Mouse (Mus musculus) spleen, postnatal 0 days (tissue): ENCODE measurements around the gene Wsb2. TPM values are rescaled to one million over a fixed set of nuclear protein-coding genes. Genes with fewer than 3 reads are reported as not detected.

Source experiments
- polyA plus RNA-seq: library from polyadenylated mRNA; unstranded; fragments of >200 nt; fragmentation: Nextera tagmentation; extraction: Ambion mirVana; gene quantifications from 2 replicates; pipeline ENCODE4 v1.2.1, GENCODE M21; 2015

Gene Wsb2
- polyA plus RNA-seq = 24.9 and 29.2 TPM in 2 replicates

DNA sequence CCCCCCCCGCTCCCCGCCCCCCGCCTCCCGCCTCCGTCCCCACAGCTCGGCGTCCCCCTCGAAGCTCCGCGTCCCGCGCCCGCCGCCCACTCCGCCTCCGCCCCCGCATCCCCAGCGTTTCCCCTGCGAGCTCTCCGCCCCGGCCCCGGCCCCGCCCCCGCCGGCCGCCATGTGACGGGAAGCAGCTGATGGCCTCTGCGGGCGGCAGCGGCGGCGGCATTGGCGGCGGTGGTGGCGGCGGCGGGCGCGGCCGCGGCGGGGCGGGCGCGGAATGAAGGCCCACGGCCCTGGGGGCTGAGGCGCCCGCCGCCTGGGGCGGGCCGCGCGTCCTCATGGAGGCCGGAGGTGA, at the start of gene Wsb2:
Wsb2 (plus strand) TSS at position 176 of the 349 bp plus-strand sequence.

DNA sequence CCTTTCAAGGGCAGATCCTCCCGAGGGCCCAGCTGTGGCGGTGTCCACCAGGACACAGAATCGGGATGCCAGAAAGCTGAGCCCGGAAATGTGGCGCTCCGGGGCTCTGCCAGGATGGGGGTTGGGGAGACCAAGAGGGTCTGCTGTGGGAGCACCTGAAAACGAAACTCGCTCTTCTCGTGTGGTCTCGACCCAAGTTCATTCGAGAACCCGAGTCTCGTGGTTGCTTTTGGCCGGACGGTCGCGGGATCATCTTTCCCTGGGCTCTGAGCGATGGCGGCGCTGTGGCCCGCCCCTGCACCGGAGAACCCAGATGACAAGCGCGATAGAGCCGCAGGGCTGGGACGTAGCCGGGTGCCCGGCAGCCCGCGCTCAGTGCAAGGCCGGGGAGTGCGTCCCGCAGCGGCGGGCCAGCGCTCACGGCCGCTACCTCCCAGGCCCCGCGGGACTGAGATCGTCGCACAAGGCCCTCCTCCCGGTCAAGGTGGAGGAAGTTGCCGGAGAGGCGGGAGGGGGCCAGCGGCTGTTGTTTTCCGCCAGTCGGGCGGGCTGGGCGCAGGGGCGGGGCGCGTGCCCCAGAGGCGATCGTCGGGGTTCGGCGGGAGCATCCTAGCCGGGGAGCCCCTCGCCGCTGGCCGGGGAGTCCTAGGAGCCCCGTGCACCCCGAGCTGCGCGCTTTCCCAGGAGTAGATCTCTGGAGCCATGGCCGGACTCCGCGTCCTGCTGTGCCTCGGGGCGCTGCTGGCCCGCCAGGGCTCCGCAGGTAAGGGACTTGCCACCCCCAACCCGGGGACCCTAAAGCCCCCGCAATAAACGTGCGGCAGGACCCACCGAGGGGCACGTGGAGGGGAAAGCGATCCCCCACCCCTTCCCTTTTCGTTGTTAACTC, 38.1 kb upstream of the Wsb2 start, which contains the start of gene Vsig10:
Vsig10 (plus strand) TSS at position 343 of the 889 bp plus-strand sequence.

DNA sequence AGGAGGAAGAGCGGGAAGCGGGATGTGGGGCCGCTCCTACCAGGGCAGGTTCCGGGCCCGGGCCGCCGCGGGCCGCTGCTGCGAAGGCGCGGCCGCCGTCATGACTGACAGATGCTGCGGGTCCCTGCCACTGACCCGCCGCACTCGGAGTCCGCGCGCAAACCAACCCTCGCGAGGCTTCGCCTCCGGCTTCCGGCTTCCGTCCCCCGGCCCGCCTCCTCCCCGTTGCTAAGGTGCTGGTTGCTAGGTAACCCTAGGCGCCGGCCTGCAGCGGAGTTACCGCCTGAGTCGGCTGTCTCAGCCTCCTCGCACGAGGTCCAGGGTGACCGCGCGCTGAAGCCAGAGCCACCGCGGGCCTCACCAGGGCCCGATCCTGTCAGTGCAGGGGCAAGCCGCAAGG, 31.8 kb downstream of the Wsb2 start, which contains the start of gene Rfc5:
Rfc5 (minus strand) TSS at position 171 of the 400 bp plus-strand sequence.

DNA sequence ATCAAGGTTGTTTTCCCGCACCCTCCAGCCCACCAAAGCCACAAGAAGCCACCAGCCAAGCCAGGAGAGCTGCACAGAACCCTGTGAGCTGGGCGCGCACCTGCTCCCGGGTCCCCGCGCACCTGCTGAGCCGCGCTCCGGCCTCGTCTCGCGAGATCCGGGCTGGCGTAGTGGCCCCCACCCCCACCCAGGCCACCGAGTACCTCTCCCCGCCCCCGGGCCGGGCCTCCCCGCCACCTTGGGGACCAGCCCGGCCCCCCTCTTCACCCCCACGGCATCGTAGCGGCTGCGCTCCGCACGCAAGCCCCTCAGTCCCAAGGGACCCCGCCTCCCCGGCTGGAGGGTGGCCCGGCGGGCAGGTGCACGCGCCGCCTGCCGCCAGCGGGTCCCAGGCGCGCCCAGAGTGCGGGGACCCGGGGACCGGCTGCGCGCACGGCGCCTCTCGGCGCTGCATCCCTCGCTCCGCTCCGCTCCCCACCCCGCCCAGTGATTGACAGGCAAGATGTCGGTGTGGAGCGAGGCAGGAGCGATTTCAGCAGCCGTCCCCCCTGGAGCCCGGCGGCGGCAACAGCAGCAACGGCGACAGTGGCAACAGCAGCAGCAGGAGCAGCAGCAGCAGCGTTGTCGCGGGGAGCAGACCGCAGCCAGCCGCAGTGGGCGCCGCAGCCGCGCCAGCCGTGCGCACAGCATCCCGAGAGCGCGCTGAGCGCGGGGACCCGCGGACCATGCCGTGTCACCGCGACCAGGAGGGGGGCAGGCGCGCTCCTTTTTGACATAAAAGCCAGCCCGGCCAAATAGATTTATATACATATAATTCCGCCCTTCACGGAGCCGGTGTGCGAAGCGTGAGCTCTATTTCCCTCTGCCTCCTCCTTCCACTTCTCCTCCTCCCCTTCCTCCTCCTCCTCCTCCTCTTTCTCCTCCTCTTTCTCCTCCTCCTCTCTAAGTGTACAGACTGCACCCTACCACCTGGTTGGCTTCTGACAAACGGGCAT, 56.7 kb downstream of the Wsb2 start, which contains the start of gene Ksr2:
Ksr2 (plus strand) TSS at position 494 of the 995 bp plus-strand sequence.

Other genes with a start within 250 kb of the Wsb2 start
- 31.4 and 32.8 TPM in 2 replicates for gene Suds3, start 241.2 kb upstream of the Wsb2 start, polyA plus RNA-seq
- 45.3 and 46.2 TPM in 2 replicates for gene Taok3, start 237.2 kb upstream of the Wsb2 start, polyA plus RNA-seq
- gene Pebp1, start 69.7 kb upstream of the Wsb2 start, polyA plus RNA-seq = 233 and 253 TPM in 2 replicates
- gene Vsig10, start 38.2 kb upstream of the Wsb2 start, polyA plus RNA-seq = 6.9 and 8.0 TPM in 2 replicates
- gene Rfc5, start 31.7 kb downstream of the Wsb2 start, polyA plus RNA-seq = 66.3 and 67.2 TPM in 2 replicates
- 0.11 and 0.18 TPM in 2 replicates for gene Ksr2, start 56.7 kb downstream of the Wsb2 start, polyA plus RNA-seq